Mouse (Mus musculus): ENCODE results near the gene Kdm8. TPM values are rescaled to one million over a fixed set of nuclear protein-coding genes. Genes with fewer than 3 reads are reported as not detected.

Kdm8 gene
- polyA plus RNA-seq, 1 experiment from 2014 or later: 7.9 TPM

DNA sequence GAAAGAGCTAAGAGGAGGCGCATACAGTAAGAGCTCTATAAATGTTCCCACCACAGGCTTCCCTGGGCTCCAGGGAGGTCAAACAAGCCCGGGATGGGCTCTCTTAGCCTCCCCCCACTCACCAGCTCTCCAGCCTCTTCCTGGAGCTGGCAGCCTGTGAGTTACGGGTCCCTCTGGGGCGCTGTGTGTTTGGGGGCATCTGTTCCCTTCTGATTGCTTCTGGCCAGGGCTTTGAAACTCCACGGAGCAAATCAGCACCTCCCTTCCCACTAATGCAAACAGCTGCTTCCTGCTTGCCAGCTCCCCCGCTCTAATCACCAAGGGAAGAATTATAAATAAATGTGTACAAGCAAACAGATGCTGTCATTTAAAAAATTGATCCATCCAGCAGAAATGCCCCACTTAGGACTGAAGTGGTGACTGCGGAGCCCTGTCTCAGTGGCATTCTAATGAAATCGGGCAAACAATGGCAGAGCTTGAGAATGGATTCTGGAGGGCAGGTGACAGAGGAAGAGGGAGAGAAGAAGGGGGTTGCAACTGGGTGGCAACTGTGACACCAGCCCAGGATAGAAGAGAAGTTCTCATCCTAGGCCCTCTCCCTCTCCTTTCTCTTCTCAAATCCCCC is 9.7 kb upstream of the Kdm8 start:
- Histone ChIP-seq H3K4me3 (ENCODE audit: low read depth, low read length) (no peak overlapping the region), H3K9me3 (replicated peaks; ENCODE audit: control insufficient read depth, low read length) (no peaks in the 10 kb centered on the region; the same call in 1 of the 2 replicates), H3K4me1 (ENCODE audit: control insufficient read depth, insufficient read depth, low read length) (no peaks in the 10 kb centered on the region), H3K36me3 (ENCODE audit: control insufficient read depth, insufficient read depth, low read length) (no peaks in the 10 kb centered on the region), H3K27ac (ENCODE audit: low read depth, low read length) (no peak overlapping the region), H3K4me2 (no peak overlapping the region), H3K9ac (ENCODE audit: low read depth, low read length) (peak overlapping the region; percentile 12; the same call in 1 of the 2 replicates), H3K27me3 (ENCODE audit: control insufficient read depth, insufficient read depth, low read length) (no peaks in the 10 kb centered on the region)
- 49% methylated on average over 8 of the region's 8 CpGs for WGBS (ENCODE audit: insufficient replicate concordance)
- ATAC-seq (replicated peaks; ENCODE audit: insufficient number of reproducible peaks, low FRiP score, low TSS enrichment): no peak

DNA sequence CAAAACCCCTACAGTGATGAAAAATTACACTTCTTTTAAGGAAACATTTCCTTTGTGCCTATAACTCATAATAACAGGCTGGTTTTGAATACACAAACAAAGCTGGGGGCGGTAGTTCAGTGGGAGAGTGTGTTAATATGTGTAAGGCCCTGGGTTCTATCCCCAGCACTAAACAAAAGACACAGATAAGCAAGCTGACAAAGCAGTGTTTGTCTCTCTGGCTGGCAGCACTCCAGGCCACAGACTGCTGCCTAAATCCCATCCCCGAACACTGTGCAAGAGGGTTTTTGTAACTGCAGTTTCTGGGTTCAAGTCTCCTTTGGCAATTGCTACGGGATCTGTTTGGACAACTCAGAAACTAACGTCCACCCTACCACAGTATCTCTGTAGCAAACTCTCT is 2.2 kb upstream of the Kdm8 start:
- no peak overlapping the region for H3K27ac ChIP-seq (ENCODE audit: low read depth, low read length)
- no peaks in the 10 kb centered on the region for H3K9me3 ChIP-seq (replicated peaks; ENCODE audit: control insufficient read depth, low read length)
- no peaks in the 10 kb centered on the region for H3K27me3 ChIP-seq (ENCODE audit: control insufficient read depth, insufficient read depth, low read length)
- H3K36me3 ChIP-seq (ENCODE audit: control insufficient read depth, insufficient read depth, low read length): no peaks in the 10 kb centered on the region
- H3K9ac ChIP-seq (ENCODE audit: low read depth, low read length): no peak overlapping the region
- peaks cover 10% of the 10 kb centered on the region for H3K4me1 ChIP-seq (ENCODE audit: control insufficient read depth, insufficient read depth, low read length)
- no peak overlapping the region for H3K4me3 ChIP-seq (ENCODE audit: low read depth, low read length)
- no peak overlapping the region for H3K4me2 ChIP-seq
- WGBS (ENCODE audit: insufficient replicate concordance): 63% methylated on average over 4 of the region's 4 CpGs
- ATAC-seq (replicated peaks; ENCODE audit: insufficient number of reproducible peaks, low FRiP score, low TSS enrichment): no peak

DNA sequence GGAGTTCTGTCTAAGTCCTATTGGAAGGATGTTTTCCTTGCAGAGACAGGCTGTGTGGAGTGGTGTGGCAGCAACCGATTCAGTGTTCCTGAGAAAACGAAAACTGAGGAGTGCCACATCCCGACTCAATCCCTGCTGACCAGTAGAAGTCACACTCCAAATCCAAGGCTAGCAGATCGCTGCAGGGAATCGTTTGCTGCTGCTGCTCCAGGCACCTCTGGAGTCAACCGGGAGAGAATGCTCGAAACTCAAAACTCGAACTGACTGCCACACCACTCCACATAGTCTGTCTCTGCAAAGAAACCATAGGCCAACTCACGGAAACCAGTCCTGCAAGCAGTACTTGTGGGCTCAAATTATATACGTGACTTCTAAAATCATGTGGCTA is 406 bp upstream of the Kdm8 start:
- ATAC-seq (replicated peaks; ENCODE audit: insufficient number of reproducible peaks, low FRiP score, low TSS enrichment): no peak
- Histone ChIP-seq H3K4me2 (peak overlapping the region; percentile 91), H3K4me3 (ENCODE audit: low read depth, low read length) (peak overlapping the region; percentile 54), H3K9me3 (replicated peaks; ENCODE audit: control insufficient read depth, low read length) (no peaks in the 10 kb centered on the region), H3K4me1 (ENCODE audit: control insufficient read depth, insufficient read depth, low read length) (peaks cover 10% of the 10 kb centered on the region), H3K36me3 (ENCODE audit: control insufficient read depth, insufficient read depth, low read length) (no peaks in the 10 kb centered on the region), H3K27ac (ENCODE audit: low read depth, low read length) (peak overlapping the region; percentile 90), H3K27me3 (ENCODE audit: control insufficient read depth, insufficient read depth, low read length) (no peaks in the 10 kb centered on the region), H3K9ac (ENCODE audit: low read depth, low read length) (peak overlapping the region; percentile 88)
- WGBS (ENCODE audit: insufficient replicate concordance): 31% methylated on average over 10 of the region's 10 CpGs

DNA sequence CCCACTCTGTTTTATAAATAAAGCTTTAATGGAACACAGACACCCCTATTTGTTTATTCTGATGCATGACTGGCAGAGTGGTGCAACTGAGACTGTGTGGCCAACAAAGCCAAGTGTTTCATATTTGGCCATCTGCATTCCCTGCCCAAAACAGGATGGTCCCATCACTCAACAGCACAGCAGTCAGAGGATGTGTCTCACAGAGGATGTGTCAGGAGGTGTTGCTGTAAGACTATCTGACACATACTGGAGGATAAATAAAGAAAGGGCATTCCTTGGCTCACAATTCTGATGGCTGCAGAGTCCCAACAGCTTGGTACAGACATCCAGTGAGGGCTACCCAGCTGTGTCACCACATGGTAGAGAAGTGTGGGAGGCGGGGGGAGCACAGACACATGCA is 6.2 kb downstream of the Kdm8 start:
- Histone ChIP-seq H3K36me3 (ENCODE audit: control insufficient read depth, insufficient read depth, low read length) (no peaks in the 10 kb centered on the region), H3K9ac (ENCODE audit: low read depth, low read length) (no peak overlapping the region), H3K4me2 (no peak overlapping the region), H3K4me1 (ENCODE audit: control insufficient read depth, insufficient read depth, low read length) (peaks cover 3% of the 10 kb centered on the region), H3K9me3 (replicated peaks; ENCODE audit: control insufficient read depth, low read length) (no peaks in the 10 kb centered on the region), H3K27ac (ENCODE audit: low read depth, low read length) (no peak overlapping the region), H3K27me3 (ENCODE audit: control insufficient read depth, insufficient read depth, low read length) (no peaks in the 10 kb centered on the region), H3K4me3 (ENCODE audit: low read depth, low read length) (no peak overlapping the region)
- no peak for ATAC-seq (replicated peaks; ENCODE audit: insufficient number of reproducible peaks, low FRiP score, low TSS enrichment)
- WGBS (ENCODE audit: insufficient replicate concordance): 82% methylated on average over 1 of the region's 1 CpGs

DNA sequence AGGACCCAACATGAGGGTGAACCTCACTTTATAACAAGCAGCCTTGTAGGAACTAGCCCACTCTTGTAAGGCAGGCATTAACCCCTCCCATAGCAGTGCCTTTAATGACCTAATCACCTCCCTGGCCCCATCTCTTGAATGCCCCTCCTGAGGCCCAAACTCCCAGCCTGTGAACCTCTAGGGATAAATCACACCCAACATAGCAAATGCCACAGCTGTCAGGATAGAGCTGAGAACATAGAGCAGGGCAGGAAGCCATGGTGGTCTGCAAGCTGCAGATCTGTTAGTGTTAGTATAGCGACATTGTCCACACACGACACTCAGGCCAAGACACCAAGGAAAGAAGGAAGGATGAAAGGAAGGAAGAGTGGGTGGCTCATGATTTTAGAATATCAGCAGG is 6.6 kb downstream of the Kdm8 start:
- H3K4me3 ChIP-seq (ENCODE audit: low read depth, low read length): no peak overlapping the region
- WGBS (ENCODE audit: insufficient replicate concordance): 69% methylated on average over 2 of the region's 2 CpGs
- no peak overlapping the region for H3K9ac ChIP-seq (ENCODE audit: low read depth, low read length)
- H3K9me3 ChIP-seq (replicated peaks; ENCODE audit: control insufficient read depth, low read length): no peaks in the 10 kb centered on the region
- H3K4me1 ChIP-seq (ENCODE audit: control insufficient read depth, insufficient read depth, low read length): no peaks in the 10 kb centered on the region; the same call in 1 of the 2 replicates
- H3K4me2 ChIP-seq: no peak overlapping the region
- no peak for ATAC-seq (replicated peaks; ENCODE audit: insufficient number of reproducible peaks, low FRiP score, low TSS enrichment)
- H3K27me3 ChIP-seq (ENCODE audit: control insufficient read depth, insufficient read depth, low read length): no peaks in the 10 kb centered on the region
- no peak overlapping the region for H3K27ac ChIP-seq (ENCODE audit: low read depth, low read length)
- no peaks in the 10 kb centered on the region for H3K36me3 ChIP-seq (ENCODE audit: control insufficient read depth, insufficient read depth, low read length)

DNA sequence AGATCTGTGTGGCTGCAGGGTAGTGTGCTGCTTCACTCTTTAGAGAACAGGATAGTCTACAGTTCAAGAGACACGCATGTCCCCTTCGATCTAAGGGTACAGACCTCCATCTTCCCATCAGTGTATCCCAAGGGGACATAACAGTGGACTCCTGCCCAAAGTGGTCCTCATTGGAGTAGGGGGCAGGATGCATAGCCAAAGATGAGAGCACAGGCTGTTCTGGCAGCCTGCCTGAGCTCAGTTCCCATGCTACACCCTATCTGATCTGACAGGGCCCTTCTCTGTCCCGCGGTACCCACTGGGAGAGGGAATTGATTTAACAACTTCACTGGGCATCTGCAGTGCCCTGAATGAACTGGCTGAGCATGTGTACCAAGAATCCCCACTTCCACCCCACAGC is 9.2 kb downstream of the Kdm8 start:
- H3K36me3 ChIP-seq (ENCODE audit: control insufficient read depth, insufficient read depth, low read length): peaks cover 5% of the 10 kb centered on the region; the same call in 1 of the 2 replicates
- H3K4me3 ChIP-seq (ENCODE audit: low read depth, low read length): no peak overlapping the region
- no peak overlapping the region for H3K27ac ChIP-seq (ENCODE audit: low read depth, low read length)
- 96% methylated on average over 4 of the region's 4 CpGs for WGBS (ENCODE audit: insufficient replicate concordance)
- H3K9me3 ChIP-seq (replicated peaks; ENCODE audit: control insufficient read depth, low read length): no peaks in the 10 kb centered on the region
- no peaks in the 10 kb centered on the region for H3K27me3 ChIP-seq (ENCODE audit: control insufficient read depth, insufficient read depth, low read length)
- ATAC-seq (replicated peaks; ENCODE audit: insufficient number of reproducible peaks, low FRiP score, low TSS enrichment): no peak
- H3K9ac ChIP-seq (ENCODE audit: low read depth, low read length): no peak overlapping the region
- no peak overlapping the region for H3K4me2 ChIP-seq
- no peaks in the 10 kb centered on the region for H3K4me1 ChIP-seq (ENCODE audit: control insufficient read depth, insufficient read depth, low read length)

DNA sequence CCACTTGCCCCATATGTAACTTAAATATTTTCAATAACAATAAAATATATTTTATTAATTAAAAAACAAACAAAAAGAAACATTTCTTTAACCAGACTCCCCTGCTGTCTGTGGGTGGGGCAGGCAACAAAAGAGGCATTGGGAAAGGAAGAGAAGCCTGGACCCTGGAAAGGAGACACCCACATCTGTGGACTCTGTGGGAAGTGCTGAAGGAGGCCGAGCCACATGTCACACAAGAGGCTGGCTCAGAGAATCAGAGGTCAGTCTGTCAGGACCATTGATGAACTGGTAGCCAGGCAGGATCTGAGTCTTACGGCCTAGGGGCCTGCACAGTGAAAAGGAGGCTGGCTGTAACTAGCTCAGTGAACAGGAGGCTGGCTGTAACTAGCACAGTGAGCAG is 17.7 kb downstream of the Kdm8 start:
- Histone ChIP-seq H3K27me3 (ENCODE audit: control insufficient read depth, insufficient read depth, low read length) (no peaks in the 10 kb centered on the region), H3K4me1 (ENCODE audit: control insufficient read depth, insufficient read depth, low read length) (no peaks in the 10 kb centered on the region), H3K4me3 (ENCODE audit: low read depth, low read length) (no peak overlapping the region), H3K36me3 (ENCODE audit: control insufficient read depth, insufficient read depth, low read length) (peaks cover 17% of the 10 kb centered on the region), H3K9me3 (replicated peaks; ENCODE audit: control insufficient read depth, low read length) (no peaks in the 10 kb centered on the region), H3K4me2 (no peak overlapping the region), H3K27ac (ENCODE audit: low read depth, low read length) (no peak overlapping the region), H3K9ac (ENCODE audit: low read depth, low read length) (no peak overlapping the region)
- no peak for ATAC-seq (replicated peaks; ENCODE audit: insufficient number of reproducible peaks, low FRiP score, low TSS enrichment)
- WGBS (ENCODE audit: insufficient replicate concordance): 60% methylated on average over 2 of the region's 2 CpGs

DNA sequence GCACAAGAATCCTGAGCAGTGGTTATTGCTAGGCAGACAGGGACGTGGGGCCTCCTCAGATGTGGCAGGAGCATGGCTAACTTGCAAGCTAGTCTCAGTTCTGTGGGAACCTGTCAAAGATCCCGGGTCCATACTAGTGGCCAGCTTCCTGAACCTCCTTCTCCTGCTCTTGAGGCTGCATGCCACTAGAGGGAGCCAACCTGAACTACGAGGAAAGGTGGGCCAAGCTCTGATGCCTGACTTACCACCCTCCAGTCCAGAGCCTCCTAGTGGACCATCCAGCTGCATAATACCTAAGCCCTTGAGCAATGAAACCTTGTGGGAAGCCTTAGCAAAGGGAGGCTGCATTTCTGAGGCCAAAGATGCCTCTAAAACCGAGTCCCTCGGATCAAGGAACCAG is 25.5 kb downstream of the Kdm8 start:
- H3K27ac ChIP-seq (ENCODE audit: low read depth, low read length): no peak overlapping the region
- no peak overlapping the region for H3K9ac ChIP-seq (ENCODE audit: low read depth, low read length)
- peaks cover 14% of the 10 kb centered on the region for H3K4me1 ChIP-seq (ENCODE audit: control insufficient read depth, insufficient read depth, low read length)
- ATAC-seq (replicated peaks; ENCODE audit: insufficient number of reproducible peaks, low FRiP score, low TSS enrichment): no peak
- no peak overlapping the region for H3K4me2 ChIP-seq
- peaks cover 25% of the 10 kb centered on the region for H3K36me3 ChIP-seq (ENCODE audit: control insufficient read depth, insufficient read depth, low read length)
- no peak overlapping the region for H3K4me3 ChIP-seq (ENCODE audit: low read depth, low read length)
- no peaks in the 10 kb centered on the region for H3K9me3 ChIP-seq (replicated peaks; ENCODE audit: control insufficient read depth, low read length)
- H3K27me3 ChIP-seq (ENCODE audit: control insufficient read depth, insufficient read depth, low read length): no peaks in the 10 kb centered on the region
- 26% methylated on average over 5 of the region's 5 CpGs for WGBS (ENCODE audit: insufficient replicate concordance)

DNA sequence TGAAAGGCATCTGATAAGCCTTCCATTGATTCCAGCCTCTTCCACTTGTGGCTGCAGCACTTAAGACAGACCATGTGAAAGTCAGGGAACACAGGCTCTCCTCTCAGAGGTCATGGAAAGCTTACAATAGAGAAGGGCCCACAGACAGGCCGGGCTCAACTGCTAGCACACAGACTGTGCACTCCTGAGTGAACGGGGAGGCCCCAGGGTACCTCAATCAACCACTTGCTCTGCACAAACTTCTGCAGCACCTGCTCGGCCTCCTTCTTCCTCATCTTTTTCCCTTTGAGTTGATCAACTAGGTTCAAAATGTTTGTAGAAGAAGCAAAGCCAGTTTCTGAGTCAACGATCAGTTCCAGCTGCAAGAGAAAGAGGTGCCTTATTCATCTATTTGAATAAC is 26.4 kb downstream of the Kdm8 start:
- peaks cover 24% of the 10 kb centered on the region for H3K4me1 ChIP-seq (ENCODE audit: control insufficient read depth, insufficient read depth, low read length)
- no peak overlapping the region for H3K27ac ChIP-seq (ENCODE audit: low read depth, low read length)
- H3K9me3 ChIP-seq (replicated peaks; ENCODE audit: control insufficient read depth, low read length): no peaks in the 10 kb centered on the region
- 0 out of 2 replicates have a peak overlapping the region, but pooled peaks have one; percentile 34 for H3K9ac ChIP-seq (ENCODE audit: low read depth, low read length)
- H3K36me3 ChIP-seq (ENCODE audit: control insufficient read depth, insufficient read depth, low read length): peaks cover 19% of the 10 kb centered on the region
- H3K4me3 ChIP-seq (ENCODE audit: low read depth, low read length): no peak overlapping the region
- H3K4me2 ChIP-seq: no peak overlapping the region
- no peaks in the 10 kb centered on the region for H3K27me3 ChIP-seq (ENCODE audit: control insufficient read depth, insufficient read depth, low read length)
- WGBS (ENCODE audit: insufficient replicate concordance): 90% methylated on average over 4 of the region's 4 CpGs
- no peak for ATAC-seq (replicated peaks; ENCODE audit: insufficient number of reproducible peaks, low FRiP score, low TSS enrichment)
